8 mouse cellular contexts compared by ENCODE assay signal in genomic region chr17:26414184-26414522, GRCm38 (mm10). TPM values are rescaled to one million over a fixed set of nuclear protein-coding genes. Genes with fewer than 3 reads are reported as not detected.
DNase-seq lines count a peak whose midpoint lies in the region; ATAC-seq and TF ChIP-seq lines count a peak whose summit lies in the region.

No protein-coding gene starts in this region.

- no peak for DNase-seq in layer of hippocampus, adult 2 months (ENCODE audit: low spot score in 2 of 2)
- no peak for DNase-seq in layer of hippocampus, postnatal 36 days
- DNase-seq in hindbrain, postnatal 0 days (ENCODE audit: low spot score) = no peak
- no peak for DNase-seq in midbrain, postnatal 0 days (ENCODE audit: low spot score)
- DNase-seq in MN1 (ENCODE audit: low spot score) = no peak
- no peak for DNase-seq in adrenal gland, adult 2 months
- DNase-seq in B cell, adult 2 months = no peak

- no peaks in the 10 kb centered on the region for H3K9me3 ChIP-seq in embryonic facial prominence, embryonic 12.5 days
- no peaks in the 10 kb centered on the region for H3K9me3 ChIP-seq in hindbrain, postnatal 0 days (ENCODE audit: low read length)
- no peaks in the 10 kb centered on the region for H3K9me3 ChIP-seq in midbrain, postnatal 0 days (ENCODE audit: low read length)

- peak overlapping the region; percentile 82 for H3K4me2 ChIP-seq in embryonic facial prominence, embryonic 12.5 days (replicated peaks)
- H3K4me2 ChIP-seq in hindbrain, postnatal 0 days (ENCODE audit: low read depth, low read length) = peak overlapping the region; percentile 97
- H3K4me2 ChIP-seq in midbrain, postnatal 0 days (ENCODE audit: low read depth, low read length, poor library complexity, severe bottlenecking) = peak overlapping the region; percentile 93

- 24% methylated on average over 5 of the region's 5 CpGs for WGBS in embryonic facial prominence, embryonic 12.5 days
- 10% methylated on average over 5 of the region's 5 CpGs for WGBS in hindbrain, postnatal 0 days
- WGBS in midbrain, postnatal 0 days = 11% methylated on average over 5 of the region's 5 CpGs

- no peak for TF ChIP-seq CTCF in layer of hippocampus, adult 2 months (conservative IDR thresholded peaks at IDR 0.05)
- no peak for TF ChIP-seq CTCF in hindbrain, postnatal 0 days (IDR thresholded peaks at IDR 0.05; ENCODE audit: low read depth)
- TF ChIP-seq CTCF in midbrain, postnatal 0 days (IDR thresholded peaks at IDR 0.05) = no peak

- H3K9ac ChIP-seq in embryonic facial prominence, embryonic 12.5 days = peak overlapping the region; percentile 52; the same call in 1 of the 2 replicates
- peak overlapping the region; percentile 84 for H3K9ac ChIP-seq in hindbrain, postnatal 0 days (replicated peaks; ENCODE audit: low read length)
- H3K9ac ChIP-seq in midbrain, postnatal 0 days (replicated peaks; ENCODE audit: low read length, poor library complexity, severe bottlenecking) = peak overlapping the region; percentile 85

- no peak overlapping the region for H3K27ac ChIP-seq in layer of hippocampus, adult 2 months
- H3K27ac ChIP-seq in embryonic facial prominence, embryonic 12.5 days = no peak overlapping the region
- no peak overlapping the region for H3K27ac ChIP-seq in hindbrain, postnatal 0 days
- no peak overlapping the region for H3K27ac ChIP-seq in midbrain, postnatal 0 days (ENCODE audit: low read depth, low read length)

- no peaks in the 10 kb centered on the region for H3K36me3 ChIP-seq in embryonic facial prominence, embryonic 12.5 days
- no peaks in the 10 kb centered on the region for H3K36me3 ChIP-seq in hindbrain, postnatal 0 days (ENCODE audit: insufficient read depth, low read length)
- H3K36me3 ChIP-seq in midbrain, postnatal 0 days (ENCODE audit: insufficient read depth, low read length) = no peaks in the 10 kb centered on the region

- peaks cover 74% of the 10 kb centered on the region for H3K27me3 ChIP-seq in embryonic facial prominence, embryonic 12.5 days
- no peaks in the 10 kb centered on the region for H3K27me3 ChIP-seq in hindbrain, postnatal 0 days (ENCODE audit: insufficient read depth, low read length)
- peaks cover 5% of the 10 kb centered on the region; the same call in 1 of the 2 replicates for H3K27me3 ChIP-seq in midbrain, postnatal 0 days (ENCODE audit: insufficient read depth, low read length)

- no peak for ATAC-seq in embryonic facial prominence, embryonic 12.5 days (ENCODE audit: insufficient number of reproducible peaks, insufficient read depth, low FRiP score, low TSS enrichment)
- no peak for ATAC-seq in hindbrain, postnatal 0 days
- no peak for ATAC-seq in midbrain, postnatal 0 days (ENCODE audit: low FRiP score)

- H3K4me1 ChIP-seq in embryonic facial prominence, embryonic 12.5 days = peaks cover 8% of the 10 kb centered on the region
- H3K4me1 ChIP-seq in hindbrain, postnatal 0 days (ENCODE audit: insufficient read depth, low read length) = peaks cover 3% of the 10 kb centered on the region; the same call in 1 of the 2 replicates
- H3K4me1 ChIP-seq in midbrain, postnatal 0 days (ENCODE audit: insufficient read depth, low read length) = peaks cover 4% of the 10 kb centered on the region; the same call in 1 of the 2 replicates

- H3K4me3 ChIP-seq in layer of hippocampus, adult 2 months = peak overlapping the region; percentile 94
- H3K4me3 ChIP-seq in embryonic facial prominence, embryonic 12.5 days = peak overlapping the region; percentile 59
- H3K4me3 ChIP-seq in hindbrain, postnatal 0 days (ENCODE audit: low read length) = peak overlapping the region; percentile 83
- peak overlapping the region; percentile 89 for H3K4me3 ChIP-seq in midbrain, postnatal 0 days (ENCODE audit: low read depth, low read length)

RNA-seq across cellular contexts. Expression of gene Neurl1b, which starts 0.5 kb away (rescaled TPM):
- 10 to 100 TPM; 68.8 to 75.0 TPM for total RNA-seq in layer of hippocampus, adult 2 months (2021)
- total RNA-seq in layer of hippocampus, postnatal 36 days (2021) = 10 to 100 TPM; 76.7 to 80.8 TPM
- polyA plus RNA-seq in embryonic facial prominence, embryonic 12.5 days (2016; fragmentation: Nextera tagmentation; extraction: Ambion mirVana) = 0.45 and 0.46 TPM in 2 replicates
- total RNA-seq in hindbrain, postnatal 0 days (2014; rRNA removed) = 60.4 and 67.5 TPM in 2 replicates
- polyA plus RNA-seq in hindbrain, postnatal 0 days (2015; fragmentation: Nextera tagmentation; extraction: Ambion mirVana) = 1.7 and 2.1 TPM in 2 replicates
- total RNA-seq in midbrain, postnatal 0 days (2014; rRNA removed) = 51.1 and 69.7 TPM in 2 replicates
- 2.1 and 2.3 TPM in 2 replicates for polyA plus RNA-seq in midbrain, postnatal 0 days (2015; fragmentation: Nextera tagmentation; extraction: Ambion mirVana)
- total RNA-seq in adrenal gland, adult 2 months (2021) = 10 to 100 TPM; 31.7 to 48.5 TPM
- 142 and 152 TPM in 2 replicates for polyA plus RNA-seq in adrenal gland, adult 2 months (2012; rRNA removed)
